Mouse (Mus musculus): ENCODE measurements around the gene Tssk6. TPM values are rescaled to one million over a fixed set of nuclear protein-coding genes. Genes with fewer than 3 reads are reported as not detected.

Gene Tssk6
- polyA plus RNA-seq, 1 experiment from 2014 or later = 5.7 TPM

DNA sequence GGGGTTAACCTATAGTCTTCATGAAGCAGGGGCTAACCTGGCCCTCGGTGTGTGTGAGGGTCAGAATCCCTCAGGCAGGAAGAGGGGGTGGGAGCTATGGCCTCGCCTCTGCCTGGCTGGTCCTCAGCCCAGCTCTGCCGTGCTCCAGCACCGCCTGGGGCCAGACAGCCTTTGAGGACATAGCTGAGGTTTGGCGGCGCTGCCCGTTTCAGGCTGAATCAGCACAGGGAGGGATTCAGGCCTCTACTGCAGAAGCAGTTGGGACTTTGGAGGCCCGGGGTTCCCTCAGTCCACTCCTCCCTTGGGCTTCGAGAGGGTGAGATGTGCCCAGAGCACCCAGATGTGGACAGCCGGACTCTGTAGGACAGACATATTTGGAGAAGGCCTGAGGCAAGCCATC is 25.9 kb upstream of the Tssk6 start:
- Histone ChIP-seq H3K27ac (replicated peaks) (no peak overlapping the region), H3K9me3 (no peaks in the 10 kb centered on the region), H3K4me1 (peaks cover 3% of the 10 kb centered on the region), H3K9ac (replicated peaks) (no peak overlapping the region), H3K4me3 (no peak overlapping the region), H3K36me3 (peaks cover 11% of the 10 kb centered on the region; the same call in 1 of the 2 replicates), H3K27me3 (peaks cover 51% of the 10 kb centered on the region), H3K4me2 (replicated peaks) (no peak overlapping the region)
- 54% methylated on average over 10 of the region's 10 CpGs for WGBS
- ATAC-seq (ENCODE audit: low FRiP score, low read depth) = no peak

DNA sequence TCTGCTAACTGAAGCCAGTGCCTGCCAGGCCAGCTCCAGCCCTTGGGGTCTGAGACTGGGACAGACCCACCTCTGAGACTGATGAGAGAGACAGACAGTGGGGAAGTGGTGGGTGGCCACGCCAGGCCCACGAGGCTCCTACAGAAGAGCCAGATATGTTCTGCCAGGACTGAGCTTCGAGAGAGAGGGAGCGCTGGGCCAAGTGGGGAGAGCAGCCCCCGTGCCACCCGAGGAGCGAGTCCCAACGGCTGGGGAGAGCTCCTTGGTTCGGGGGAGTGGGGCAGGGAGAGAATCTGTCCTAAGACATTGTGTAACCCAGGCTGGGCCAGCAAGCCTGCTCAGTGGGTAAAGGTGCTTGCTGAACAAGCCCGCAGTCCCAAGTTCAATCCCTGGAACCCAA is 25.0 kb upstream of the Tssk6 start:
- 79% methylated on average over 10 of the region's 10 CpGs for WGBS
- no peak overlapping the region for H3K9ac ChIP-seq (replicated peaks)
- no peak overlapping the region for H3K4me3 ChIP-seq

DNA sequence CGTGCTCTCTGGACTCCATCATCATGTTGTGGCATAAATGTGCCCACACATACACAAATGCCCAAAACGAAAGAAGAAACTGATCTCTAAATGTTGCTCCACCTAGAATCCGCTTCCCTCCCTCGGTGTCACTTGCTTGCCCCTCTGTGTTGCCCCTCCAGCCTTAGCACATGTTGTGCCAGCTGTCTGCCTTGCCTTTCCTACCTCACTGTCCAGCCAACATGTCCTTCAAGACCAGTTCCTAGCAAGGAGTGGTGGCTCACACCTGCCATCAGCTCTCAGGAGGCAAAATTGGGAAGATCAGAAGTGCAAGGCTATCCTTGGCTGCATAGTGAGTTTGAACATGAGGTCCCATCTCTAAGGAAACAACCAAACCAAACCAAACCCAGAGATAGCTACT is 24.6 kb upstream of the Tssk6 start:
- H3K4me1 ChIP-seq = peaks cover 15% of the 10 kb centered on the region
- no peak for ATAC-seq (ENCODE audit: low FRiP score, low read depth)
- H3K27me3 ChIP-seq = peaks cover 64% of the 10 kb centered on the region
- no peaks in the 10 kb centered on the region for H3K9me3 ChIP-seq
- H3K4me2 ChIP-seq (replicated peaks) = no peak overlapping the region
- H3K4me3 ChIP-seq = no peak overlapping the region
- no peak overlapping the region for H3K27ac ChIP-seq (replicated peaks)
- 88% methylated on average over 4 of the region's 4 CpGs for WGBS
- peaks cover under 1% of the 10 kb centered on the region; the same call in 1 of the 2 replicates for H3K36me3 ChIP-seq
- no peak overlapping the region for H3K9ac ChIP-seq (replicated peaks)

More for the DNA sequence above, 25.0 kb upstream of the Tssk6 start:
- H3K36me3 ChIP-seq = peaks cover 4% of the 10 kb centered on the region; the same call in 1 of the 2 replicates
- no peak overlapping the region for H3K4me2 ChIP-seq (replicated peaks)
- H3K27me3 ChIP-seq = peaks cover 60% of the 10 kb centered on the region
- no peaks in the 10 kb centered on the region for H3K9me3 ChIP-seq
- H3K4me1 ChIP-seq = peaks cover 12% of the 10 kb centered on the region
- ATAC-seq (ENCODE audit: low FRiP score, low read depth) = no peak
- no peak overlapping the region for H3K27ac ChIP-seq (replicated peaks)

DNA sequence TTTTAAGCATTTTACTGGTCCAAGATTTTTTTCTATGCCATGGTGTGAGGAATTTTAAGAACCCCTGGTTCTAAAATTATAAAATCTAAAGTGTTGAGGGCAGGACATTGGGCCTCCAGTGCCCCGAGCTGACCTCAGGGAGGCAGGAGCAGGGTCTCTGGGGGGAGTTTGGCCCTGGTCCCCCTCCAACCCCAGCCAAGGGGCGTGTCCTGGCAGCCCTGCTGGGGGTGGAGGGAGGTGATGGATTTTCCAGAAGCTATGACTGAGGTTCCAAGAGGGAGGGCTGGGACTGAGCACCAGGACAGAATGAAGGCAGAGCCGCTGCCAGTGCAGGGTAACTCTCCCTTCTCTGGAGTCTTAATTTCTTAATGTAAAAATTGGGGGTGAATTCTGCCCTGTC is 24.0 kb upstream of the Tssk6 start:
- no peak for ATAC-seq (ENCODE audit: low FRiP score, low read depth)
- Histone ChIP-seq H3K27ac (replicated peaks) (no peak overlapping the region), H3K36me3 (no peaks in the 10 kb centered on the region), H3K4me3 (no peak overlapping the region), H3K9ac (replicated peaks) (no peak overlapping the region), H3K9me3 (no peaks in the 10 kb centered on the region), H3K4me1 (peaks cover 15% of the 10 kb centered on the region), H3K27me3 (peaks cover 70% of the 10 kb centered on the region), H3K4me2 (replicated peaks) (no peak overlapping the region)
- WGBS = 59% methylated on average over 3 of the region's 3 CpGs

DNA sequence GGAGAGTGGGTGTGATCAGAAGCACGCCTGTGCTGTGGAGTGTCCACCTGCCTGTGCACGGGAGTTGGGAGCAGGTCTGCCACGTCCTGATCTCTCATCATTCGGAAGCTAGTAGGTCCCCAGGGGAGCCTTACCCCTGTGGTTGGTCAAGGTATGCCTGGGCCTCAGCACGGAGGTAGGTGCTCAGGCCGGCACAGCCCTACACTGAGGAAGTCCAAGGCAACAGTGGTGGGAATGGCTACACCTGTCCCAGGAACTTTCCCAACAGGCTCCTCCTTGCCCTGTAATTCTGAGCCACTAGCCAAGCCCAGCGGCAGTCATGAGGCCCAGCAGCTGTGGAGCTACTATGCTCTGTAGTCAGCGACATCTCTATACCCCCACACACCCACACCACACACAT is 22.3 kb upstream of the Tssk6 start:
- no peak overlapping the region for H3K4me3 ChIP-seq
- no peaks in the 10 kb centered on the region for H3K9me3 ChIP-seq
- H3K27me3 ChIP-seq = peaks cover 87% of the 10 kb centered on the region
- H3K9ac ChIP-seq (replicated peaks) = no peak overlapping the region
- 52% methylated on average over 8 of the region's 8 CpGs for WGBS
- no peaks in the 10 kb centered on the region for H3K36me3 ChIP-seq
- no peak for ATAC-seq (ENCODE audit: low FRiP score, low read depth)
- no peak overlapping the region for H3K4me2 ChIP-seq (replicated peaks)
- H3K27ac ChIP-seq (replicated peaks) = no peak overlapping the region
- H3K4me1 ChIP-seq = peaks cover 15% of the 10 kb centered on the region

DNA sequence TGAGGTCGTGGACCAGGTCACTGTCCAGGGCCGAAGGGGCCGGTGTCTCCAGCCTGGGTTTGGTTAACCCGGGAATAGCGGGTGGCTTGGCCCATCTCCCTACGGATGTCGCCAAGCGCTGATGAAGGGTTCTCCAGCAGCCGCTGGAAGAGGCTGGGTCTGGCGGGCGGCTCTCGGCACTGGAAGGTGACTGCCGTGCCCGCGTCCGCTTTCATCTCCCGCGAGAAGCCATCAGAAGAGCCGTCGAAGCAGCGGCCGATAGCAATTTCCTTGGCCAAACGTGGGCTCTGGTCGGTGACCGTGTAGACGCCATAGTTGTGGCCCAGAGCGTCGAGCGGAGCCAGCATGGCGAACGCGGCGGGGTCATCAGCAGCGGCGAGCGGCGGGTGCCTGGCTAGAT is 21.1 kb upstream of the Tssk6 start:
- Histone ChIP-seq H3K4me2 (replicated peaks) (peak overlapping the region; percentile 51; the same call in 1 of the 2 replicates), H3K27ac (replicated peaks) (no peak overlapping the region), H3K4me1 (peaks cover 15% of the 10 kb centered on the region), H3K4me3 (peak overlapping the region; percentile 40), H3K9ac (replicated peaks) (no peak overlapping the region), H3K9me3 (no peaks in the 10 kb centered on the region), H3K36me3 (no peaks in the 10 kb centered on the region), H3K27me3 (peaks cover 96% of the 10 kb centered on the region)
- no peak for ATAC-seq (ENCODE audit: low FRiP score, low read depth)
- WGBS = 9% methylated on average over 37 of the region's 37 CpGs

DNA sequence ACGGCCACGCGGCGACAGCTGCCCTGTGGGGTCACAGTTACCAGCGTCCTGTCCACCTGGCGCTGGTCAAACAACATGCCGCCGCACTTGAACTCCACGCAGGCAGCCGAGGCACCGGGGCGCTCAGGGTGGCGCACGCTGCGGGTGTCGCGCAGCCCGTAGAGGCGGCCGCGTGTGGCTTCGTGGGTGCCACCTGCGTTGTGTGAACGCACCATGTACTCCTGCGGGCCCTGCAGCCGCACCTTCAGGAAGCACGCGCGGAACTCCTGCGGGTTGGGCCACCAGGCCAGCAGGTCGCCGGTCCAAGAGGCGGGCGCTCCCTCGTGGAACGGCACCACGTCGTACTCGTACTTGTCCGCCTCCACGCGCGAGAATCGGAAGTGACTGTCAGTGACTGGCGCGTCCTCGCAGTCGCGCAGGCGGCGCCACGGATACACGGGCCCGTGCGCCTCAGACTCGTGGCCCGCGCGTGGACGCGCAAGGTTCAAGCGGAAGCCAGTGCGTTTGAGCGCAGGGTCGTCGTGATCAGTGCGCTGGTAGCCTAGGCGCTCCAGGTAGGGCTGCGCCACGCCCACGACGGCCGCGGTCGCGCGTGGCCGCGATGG is 20.6 kb upstream of the Tssk6 start:
- Histone ChIP-seq H3K4me2 (replicated peaks) (peak overlapping the region; percentile 51), H3K36me3 (no peaks in the 10 kb centered on the region), H3K4me3 (peak overlapping the region; percentile 40), H3K9ac (replicated peaks) (no peak overlapping the region), H3K4me1 (peaks cover 15% of the 10 kb centered on the region), H3K27me3 (peaks cover 99% of the 10 kb centered on the region), H3K9me3 (no peaks in the 10 kb centered on the region), H3K27ac (replicated peaks) (no peak overlapping the region)
- WGBS = 21% methylated on average over 79 of the region's 79 CpGs
- ATAC-seq (ENCODE audit: low FRiP score, low read depth) = no peak

DNA sequence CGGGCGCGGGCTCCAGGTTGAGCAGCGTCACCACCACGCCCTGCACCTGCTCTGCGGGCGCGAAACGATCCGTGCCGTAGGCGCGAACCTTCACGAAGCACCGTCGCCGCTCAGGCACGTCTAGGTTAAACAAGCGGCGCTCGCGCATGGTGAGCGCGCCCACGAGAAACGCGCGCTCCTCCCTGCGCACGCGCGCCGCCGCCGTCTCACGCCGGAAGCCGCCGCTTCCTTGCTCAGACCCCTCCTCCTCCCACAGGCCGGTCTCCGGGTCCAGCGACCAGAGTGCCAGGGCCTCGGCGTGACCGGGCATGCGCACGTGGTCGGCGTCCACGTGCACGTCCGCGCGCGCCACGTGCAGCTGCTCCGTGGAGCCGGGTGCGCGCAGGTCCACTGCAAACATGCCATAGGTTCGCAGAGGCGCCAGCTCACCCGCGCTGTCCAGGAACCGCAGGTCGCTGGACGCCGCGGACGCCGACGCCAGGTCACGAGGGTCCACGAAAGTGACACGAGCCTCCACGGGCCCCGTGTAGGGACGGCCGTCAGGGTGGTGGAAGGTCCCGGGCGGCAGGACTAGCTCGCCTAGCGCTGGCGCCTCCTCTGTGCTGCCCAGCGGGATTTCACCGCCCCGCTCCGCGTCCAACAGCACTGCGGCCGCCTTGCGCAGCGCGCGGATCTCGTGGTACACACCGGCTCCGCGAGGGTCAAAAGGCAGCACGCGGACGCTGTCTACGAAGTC is 19.8 kb upstream of the Tssk6 start:
- Histone ChIP-seq H3K4me3 (peak overlapping the region; percentile 40), H3K27ac (replicated peaks) (no peak overlapping the region), H3K4me1 (peaks cover 21% of the 10 kb centered on the region), H3K4me2 (replicated peaks) (peak overlapping the region; percentile 51), H3K9ac (replicated peaks) (no peak overlapping the region), H3K9me3 (no peaks in the 10 kb centered on the region), H3K36me3 (no peaks in the 10 kb centered on the region), H3K27me3 (peaks cover 99% of the 10 kb centered on the region)
- WGBS = 6% methylated on average over 101 of the region's 103 CpGs
- ATAC-seq (ENCODE audit: low FRiP score, low read depth) = peak; percentile 54; the same call in 1 of the 2 replicates

DNA sequence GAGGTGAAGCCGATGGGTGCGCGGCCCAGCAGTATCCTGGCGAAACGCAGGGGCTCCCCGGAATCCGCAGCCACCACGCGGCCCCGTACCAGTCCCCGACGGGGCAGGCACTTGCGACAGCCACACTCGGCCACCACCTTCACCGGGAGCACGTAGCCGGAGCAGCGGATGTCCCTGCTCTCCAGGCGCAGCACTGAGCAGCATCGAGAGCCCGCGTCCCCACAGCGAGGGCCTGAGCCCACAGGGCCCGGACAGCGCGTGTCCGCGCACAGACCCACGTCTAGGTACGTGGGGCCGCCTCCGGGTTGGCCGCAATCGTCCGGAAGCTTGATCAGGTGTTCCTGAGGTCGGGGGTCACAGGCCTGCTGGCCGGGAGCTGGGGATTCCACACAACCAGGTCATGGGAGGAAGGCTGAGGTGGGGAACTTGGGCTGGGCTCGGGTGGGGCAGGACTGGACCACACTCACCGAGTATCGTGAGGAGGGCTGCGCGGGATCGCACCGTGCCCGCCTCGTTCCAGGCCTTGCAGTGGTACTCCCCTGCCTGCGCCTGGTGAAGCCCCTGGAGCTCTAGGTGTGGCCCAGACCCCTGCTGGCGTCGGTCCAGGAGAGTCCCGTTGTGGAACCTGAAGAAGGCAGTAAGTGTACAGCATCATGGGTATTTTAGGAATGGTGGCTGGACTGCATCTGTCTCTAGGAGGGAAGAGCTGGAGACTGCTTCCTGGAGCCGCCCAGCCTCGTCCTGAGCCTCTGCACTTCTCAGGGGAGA is 19.0 kb upstream of the Tssk6 start:
- Histone ChIP-seq H3K36me3 (no peaks in the 10 kb centered on the region), H3K9ac (replicated peaks) (no peak overlapping the region), H3K4me1 (peaks cover 29% of the 10 kb centered on the region), H3K4me2 (replicated peaks) (peak overlapping the region; percentile 51; the same call in 1 of the 2 replicates), H3K27me3 (peaks cover 100% of the 10 kb centered on the region), H3K9me3 (no peaks in the 10 kb centered on the region), H3K4me3 (peak overlapping the region; percentile 40), H3K27ac (replicated peaks) (no peak overlapping the region)
- 0 out of 2 replicates have a peak, but pooled peaks have one; percentile 2 for ATAC-seq (ENCODE audit: low FRiP score, low read depth)
- WGBS = 9% methylated on average over 52 of the region's 52 CpGs

DNA sequence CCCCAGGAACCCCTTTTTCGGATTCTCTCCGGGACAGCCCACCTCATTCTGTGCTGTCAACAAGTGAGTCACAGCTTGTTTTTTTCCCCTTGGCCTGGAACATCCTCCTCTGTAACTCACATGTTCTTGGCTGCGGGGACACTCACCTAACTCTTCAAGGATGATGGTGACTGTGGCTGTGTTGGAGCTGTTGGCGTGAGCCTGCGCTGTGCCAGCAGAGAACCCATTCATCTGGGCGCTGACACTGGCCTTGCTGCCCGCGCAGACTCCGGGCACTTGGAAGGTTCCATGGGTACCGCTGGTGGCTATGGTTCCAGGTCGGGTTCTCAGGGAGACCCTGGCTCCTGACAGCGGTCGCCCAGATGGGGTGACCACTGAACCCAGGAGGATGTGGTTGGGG is 17.8 kb upstream of the Tssk6 start:
- H3K27ac ChIP-seq (replicated peaks) = no peak overlapping the region
- 52% methylated on average over 13 of the region's 13 CpGs for WGBS
- no peak overlapping the region for H3K9ac ChIP-seq (replicated peaks)
- peaks cover 100% of the 10 kb centered on the region for H3K27me3 ChIP-seq
- no peak overlapping the region for H3K4me2 ChIP-seq (replicated peaks)
- peaks cover 39% of the 10 kb centered on the region for H3K4me1 ChIP-seq
- no peak for ATAC-seq (ENCODE audit: low FRiP score, low read depth)
- no peak overlapping the region for H3K4me3 ChIP-seq
- no peaks in the 10 kb centered on the region for H3K9me3 ChIP-seq
- no peaks in the 10 kb centered on the region for H3K36me3 ChIP-seq

DNA sequence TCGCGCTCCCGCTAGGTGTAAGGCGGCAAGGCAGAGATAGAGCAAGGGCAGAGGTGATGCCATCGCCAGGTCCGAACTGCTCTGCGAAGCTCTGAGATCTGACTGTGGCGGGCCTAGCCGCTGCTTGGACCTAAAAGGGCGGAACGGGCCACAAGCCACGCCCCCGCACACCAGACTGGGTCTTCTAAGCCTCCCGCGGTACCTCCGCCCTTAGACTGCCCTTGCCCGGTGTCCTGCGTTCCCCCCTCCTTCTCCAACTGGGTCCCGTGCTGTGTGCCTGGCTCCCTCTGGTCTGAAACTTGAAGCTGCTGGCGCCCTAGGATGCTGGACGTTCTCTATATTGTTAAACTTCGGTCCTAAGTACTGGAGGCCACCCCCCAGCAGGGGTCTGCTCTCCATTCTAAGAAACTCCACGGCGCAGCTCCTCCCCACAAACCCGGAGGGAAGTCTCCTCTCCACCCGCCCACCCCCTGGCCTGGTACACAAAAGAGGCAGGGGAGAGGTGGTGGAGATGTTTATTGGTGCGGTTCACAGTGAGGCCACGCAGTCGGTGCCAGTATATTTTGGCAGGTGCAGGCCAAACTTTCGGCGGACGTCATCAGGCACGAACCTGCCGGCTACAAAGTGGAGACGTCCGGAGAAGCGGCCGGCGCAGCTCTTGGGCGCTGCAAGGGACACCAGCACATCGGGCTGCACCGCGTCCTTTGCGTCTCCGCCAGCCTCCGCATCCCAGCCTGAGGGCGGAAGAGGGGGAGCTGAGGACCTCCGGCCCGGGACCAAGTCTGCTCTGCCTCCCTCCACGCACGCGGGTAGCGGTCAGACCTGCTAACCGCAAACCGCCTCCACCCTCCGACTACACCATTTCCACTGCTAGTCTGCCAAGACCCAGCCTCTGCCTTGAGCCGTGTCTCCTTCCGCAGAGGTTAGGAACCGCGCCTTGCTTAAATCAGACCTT is 14.4 kb upstream of the Tssk6 start, which contains the start of gene Cilp2:
Cilp2 (minus strand) TSS at position 399 of the 955 bp plus-strand sequence.
- H3K36me3 ChIP-seq = 0 out of 2 replicates have a peak, but pooled peaks cover 3% of the 10 kb centered on the region
- peaks cover 41% of the 10 kb centered on the region for H3K4me1 ChIP-seq

More for the DNA sequence above, 14.4 kb upstream of the Tssk6 start, which contains the start of gene Cilp2:
- ATAC-seq (ENCODE audit: low FRiP score, low read depth) = no peak
- H3K9ac ChIP-seq (replicated peaks) = no peak within 1 kb of the TSS
- peak within 1 kb of the TSS; percentile 22 for H3K4me3 ChIP-seq
- WGBS = 2% methylated on average over 57 of the region's 60 CpGs
- H3K9me3 ChIP-seq = no peaks in the 10 kb centered on the region
- H3K4me2 ChIP-seq (replicated peaks) = peak within 1 kb of the TSS; percentile 34
- peaks cover 86% of the 10 kb centered on the region for H3K27me3 ChIP-seq
- H3K27ac ChIP-seq (replicated peaks) = no peak within 1 kb of the TSS
